Mouse (Mus musculus): ENCODE results near the gene Fh1. TPM values are rescaled to one million over a fixed set of nuclear protein-coding genes. Genes with fewer than 3 reads are reported as not detected.

Fh1 gene
- total RNA-seq (2023; ENCODE audit: inconsistent age): 45.6 to 72.4 TPM (median 49.2 TPM) in 4 replicates

DNA sequence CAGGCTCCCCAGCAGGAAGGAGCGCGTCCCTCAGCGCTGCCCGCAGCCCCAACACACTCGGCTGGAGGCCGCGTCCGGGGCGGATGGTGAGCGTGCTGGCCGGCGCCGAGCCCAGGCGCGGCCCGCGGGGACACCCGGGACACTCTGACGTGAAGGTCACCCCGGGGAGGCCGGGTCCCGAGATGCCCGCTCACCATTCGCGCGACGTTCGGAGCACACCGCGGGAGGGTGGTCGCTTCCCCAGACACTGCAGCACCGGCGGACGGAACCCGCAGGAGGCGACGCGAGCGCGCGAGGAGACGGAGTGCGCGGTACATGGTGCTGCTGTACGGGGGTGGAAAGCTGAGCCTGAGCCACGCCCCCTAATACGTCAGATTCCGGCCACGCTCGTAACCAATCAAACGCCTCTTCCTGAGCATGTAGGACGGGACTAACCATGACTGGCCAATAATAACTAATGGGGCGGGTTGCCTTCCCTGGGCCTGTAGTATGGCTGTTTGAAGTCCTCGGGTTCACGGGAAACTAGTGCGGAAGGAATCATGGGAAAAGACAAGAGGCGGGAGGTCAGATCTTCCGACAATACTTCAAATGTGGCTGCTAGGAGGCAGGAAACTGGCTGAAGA, at the start of gene Fh1:
Gene Fh1 (minus strand): TSS at position 379 of the 623 bp plus-strand sequence.

DNA sequence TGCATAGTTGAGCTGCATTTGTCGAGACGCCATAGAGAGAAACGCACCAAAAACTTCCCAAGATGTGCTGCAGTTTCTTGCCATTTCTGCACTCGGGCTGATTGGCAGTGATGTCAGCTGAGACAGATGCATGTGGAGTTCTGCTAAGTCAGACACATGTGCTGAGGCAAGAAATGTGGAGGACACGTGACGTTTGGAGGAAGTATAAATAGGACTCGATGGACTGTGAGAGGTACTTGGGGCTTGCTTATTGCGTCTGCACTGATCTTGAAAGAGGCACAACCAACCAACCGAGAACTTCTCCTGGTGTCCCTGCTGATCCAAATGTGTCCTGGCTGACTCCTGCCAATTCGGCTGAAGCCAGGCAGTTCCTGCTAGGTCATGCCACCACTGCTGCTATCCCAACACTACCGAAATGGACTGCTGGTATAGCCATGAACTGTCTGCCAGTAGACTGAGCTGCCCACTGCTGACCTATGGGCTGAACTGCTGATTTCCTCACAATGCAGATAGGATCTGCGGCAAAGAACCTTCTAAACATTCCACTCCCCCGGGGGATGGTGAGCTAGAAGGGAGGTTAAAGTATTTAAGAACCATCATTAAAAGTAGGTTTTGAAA, 5.5 kb downstream of the Fh1 start, which contains the start of gene Kmo:
Gene Kmo (plus strand): TSS at position 568 of the 618 bp plus-strand sequence.

Other genes starting within 250 kb of the Fh1 start
- gene Rgs7, start 133.1 kb downstream of the Fh1 start, total RNA-seq (2023; ENCODE audit: inconsistent age): 0.33 TPM in 1 of 4 replicates, not detected in the others
- gene Kmo, start 5.3 kb downstream of the Fh1 start, total RNA-seq (2023; ENCODE audit: inconsistent age): 113 to 124 TPM (median 120 TPM) in 4 replicates
- 1.0 to 4.3 TPM (median 2.1 TPM) in 4 replicates for gene Opn3, start 67.1 kb upstream of the Fh1 start, total RNA-seq (2023; ENCODE audit: inconsistent age)
- gene Chml, start 67.3 kb upstream of the Fh1 start, total RNA-seq (2023; ENCODE audit: inconsistent age): 5.8 to 10.0 TPM (median 7.7 TPM) in 4 replicates
- not detected in 4 replicates for gene Wdr64, start 73.0 kb upstream of the Fh1 start, total RNA-seq (2023; ENCODE audit: inconsistent age)